Mouse (Mus musculus): Measurements from ENCODE around the gene Ptger4. TPM values are rescaled to one million over a fixed set of nuclear protein-coding genes. Genes with fewer than 3 reads are reported as not detected.

Gene Ptger4
- polyA plus RNA-seq, 1 experiment from 2014 or later = 6.3 TPM

GRCm38 (mm10) chr15:5188029-5188428 lies 56.0 kb downstream of the Ptger4 start:
- WGBS = 88% methylated on average over 1 of the region's 1 CpGs
- no peaks in the 10 kb centered on the region for H3K9me3 ChIP-seq (ENCODE audit: control insufficient read depth, low read length)
- no peak for DNase-seq (ENCODE audit: low spot score)
- no peak for ATAC-seq (ENCODE audit: low FRiP score, low TSS enrichment)
- H3K27ac ChIP-seq (replicated peaks) = no peak overlapping the region
- H3K27me3 ChIP-seq (ENCODE audit: control insufficient read depth, insufficient read depth, low read length) = no peaks in the 10 kb centered on the region
- H3K9ac ChIP-seq (ENCODE audit: low read length) = no peak overlapping the region
- H3K36me3 ChIP-seq (ENCODE audit: control insufficient read depth, insufficient read depth, low read length) = no peaks in the 10 kb centered on the region
- no peak overlapping the region for H3K4me2 ChIP-seq (replicated peaks; ENCODE audit: low read depth)
- no peak overlapping the region for H3K4me3 ChIP-seq (ENCODE audit: low read depth, low read length)
- H3K4me1 ChIP-seq (replicated peaks; ENCODE audit: control insufficient read depth, insufficient read depth) = no peaks in the 10 kb centered on the region
- TF ChIP-seq CTCF (IDR thresholded peaks at IDR 0.05; ENCODE audit: low read depth) (no peak), EP300 (optimal IDR thresholded peaks at IDR 0.05) (no peak)

GRCm38 (mm10) chr15:5187116-5187515 lies 56.9 kb downstream of the Ptger4 start:
- H3K4me3 ChIP-seq (ENCODE audit: low read depth, low read length) = no peak overlapping the region
- no peak overlapping the region for H3K4me2 ChIP-seq (replicated peaks; ENCODE audit: low read depth)
- no peak for DNase-seq (ENCODE audit: low spot score)
- no peak overlapping the region for H3K9ac ChIP-seq (ENCODE audit: low read length)
- no peaks in the 10 kb centered on the region for H3K36me3 ChIP-seq (ENCODE audit: control insufficient read depth, insufficient read depth, low read length)
- H3K27ac ChIP-seq (replicated peaks) = no peak overlapping the region
- H3K4me1 ChIP-seq (replicated peaks; ENCODE audit: control insufficient read depth, insufficient read depth) = no peaks in the 10 kb centered on the region
- H3K27me3 ChIP-seq (ENCODE audit: control insufficient read depth, insufficient read depth, low read length) = no peaks in the 10 kb centered on the region
- no peak for TF ChIP-seq CTCF (IDR thresholded peaks at IDR 0.05; ENCODE audit: low read depth)
- TF ChIP-seq EP300 (optimal IDR thresholded peaks at IDR 0.05) = no peak
- 44% methylated on average over 4 of the region's 4 CpGs for whole genome bisulfite sequencing
- no peaks in the 10 kb centered on the region for H3K9me3 ChIP-seq (ENCODE audit: control insufficient read depth, low read length)
- no peak for ATAC-seq (ENCODE audit: low FRiP score, low TSS enrichment)

- ATAC-seq (ENCODE audit: low FRiP score, low TSS enrichment) = no peak
- H3K4me3 ChIP-seq (ENCODE audit: low read depth, low read length) = peak overlapping the region; percentile 89
- DNase-seq (ENCODE audit: low spot score) = no peak
- TF ChIP-seq CTCF (IDR thresholded peaks at IDR 0.05; ENCODE audit: low read depth) (no peak), EP300 (optimal IDR thresholded peaks at IDR 0.05) (no peak)
- peak overlapping the region; percentile 93 for H3K27ac ChIP-seq (replicated peaks)
- 23% methylated on average over 10 of the region's 10 CpGs for WGBS
- peak overlapping the region; percentile 70 for H3K4me2 ChIP-seq (replicated peaks; ENCODE audit: low read depth)
- no peaks in the 10 kb centered on the region for H3K27me3 ChIP-seq (ENCODE audit: control insufficient read depth, insufficient read depth, low read length)
- no peaks in the 10 kb centered on the region for H3K4me1 ChIP-seq (replicated peaks; ENCODE audit: control insufficient read depth, insufficient read depth)
- peak overlapping the region; percentile 91 for H3K9ac ChIP-seq (ENCODE audit: low read length)
- H3K36me3 ChIP-seq (ENCODE audit: control insufficient read depth, insufficient read depth, low read length) = no peaks in the 10 kb centered on the region
- H3K9me3 ChIP-seq (ENCODE audit: control insufficient read depth, low read length) = no peaks in the 10 kb centered on the region
Observed at GRCm38 (mm10) chr15:5186293-5186675, 57.7 kb downstream of the Ptger4 start.

GRCm38 (mm10) chr15:5185366-5186292 lies 58.4 kb downstream of the Ptger4 start, which contains the start of gene Ttc33:
Ttc33 (plus strand) TSS chr15:5185525.
- H3K4me1 ChIP-seq (replicated peaks; ENCODE audit: control insufficient read depth, insufficient read depth) = no peaks in the 10 kb centered on the region
- peak within 1 kb of the TSS; percentile 93 for H3K27ac ChIP-seq (replicated peaks)
- peak within 1 kb of the TSS; percentile 91 for H3K9ac ChIP-seq (ENCODE audit: low read length)
- peak; percentile 93 for ATAC-seq (ENCODE audit: low FRiP score, low TSS enrichment)
- no peaks in the 10 kb centered on the region for H3K36me3 ChIP-seq (ENCODE audit: control insufficient read depth, insufficient read depth, low read length)
- DNase-seq (ENCODE audit: low spot score) = peak; percentile 85
- H3K27me3 ChIP-seq (ENCODE audit: control insufficient read depth, insufficient read depth, low read length) = no peaks in the 10 kb centered on the region
- under 1% methylated on average over 49 of the region's 55 CpGs for WGBS
- no peaks in the 10 kb centered on the region for H3K9me3 ChIP-seq (ENCODE audit: control insufficient read depth, low read length)
- peak; percentile 81 for TF ChIP-seq EP300 (optimal IDR thresholded peaks at IDR 0.05)
- peak; percentile 69 for TF ChIP-seq CTCF (IDR thresholded peaks at IDR 0.05; ENCODE audit: low read depth)
- peak within 1 kb of the TSS; percentile 70 for H3K4me2 ChIP-seq (replicated peaks; ENCODE audit: low read depth)
- H3K4me3 ChIP-seq (ENCODE audit: low read depth, low read length) = peak within 1 kb of the TSS; percentile 89

GRCm38 (mm10) chr15:5184668-5185330 lies 59.2 kb downstream of the Ptger4 start:
- H3K9ac ChIP-seq (ENCODE audit: low read length) = peak overlapping the region; percentile 91
- peak overlapping the region; percentile 70 for H3K4me2 ChIP-seq (replicated peaks; ENCODE audit: low read depth)
- H3K9me3 ChIP-seq (ENCODE audit: control insufficient read depth, low read length) = no peaks in the 10 kb centered on the region
- peak overlapping the region; percentile 93 for H3K27ac ChIP-seq (replicated peaks)
- H3K36me3 ChIP-seq (ENCODE audit: control insufficient read depth, insufficient read depth, low read length) = peaks cover 2% of the 10 kb centered on the region; the same call in 1 of the 2 replicates
- peak overlapping the region; percentile 89 for H3K4me3 ChIP-seq (ENCODE audit: low read depth, low read length)
- H3K4me1 ChIP-seq (replicated peaks; ENCODE audit: control insufficient read depth, insufficient read depth) = no peaks in the 10 kb centered on the region
- no peaks in the 10 kb centered on the region for H3K27me3 ChIP-seq (ENCODE audit: control insufficient read depth, insufficient read depth, low read length)
- no peak for TF ChIP-seq EP300 (optimal IDR thresholded peaks at IDR 0.05)
- TF ChIP-seq CTCF (IDR thresholded peaks at IDR 0.05; ENCODE audit: low read depth) = no peak
- ATAC-seq (ENCODE audit: low FRiP score, low TSS enrichment) (peak; percentile 52), DNase-seq (ENCODE audit: low spot score) (no peak)
- 27% methylated on average over 10 of the region's 11 CpGs for WGBS
